Mouse (Mus musculus) small intestine, adult 2 months (tissue): ENCODE data around the gene Gpr31b. TPM values are rescaled to one million over a fixed set of nuclear protein-coding genes. Genes with fewer than 3 reads are reported as not detected.
"Not testable (repeated sequence)": the region's sequence is repeated elsewhere in the genome, so short reads cannot be mapped to it uniquely, and the experiment has no call there.

ENCODE experiments used
- H3K27ac ChIP-seq: fragments of 200-500 bp; 2 replicates; pipeline ENCODE4 v1.5.1; 2012; ENCODE audit warnings: low read depth, low read length, control low read depth, inconsistent platforms; ENCODE audit not compliant: insufficient read depth
- H3K27me3 ChIP-seq: fragments of 200-500 bp; 2 replicates; pipeline ENCODE4 v1.6.1; 2012; ENCODE audit warnings: mild to moderate bottlenecking, moderate library complexity, low read length, inconsistent platforms; ENCODE audit not compliant: control insufficient read depth, insufficient read depth
- H3K36me3 ChIP-seq: fragments of 200-500 bp; 2 replicates; pipeline ENCODE4 v1.6.1; 2012; ENCODE audit warnings: mild to moderate bottlenecking, low read length, control low read depth, inconsistent platforms; ENCODE audit not compliant: control insufficient read depth, insufficient read depth
- H3K4me1 ChIP-seq: fragments of 200-500 bp; 2 replicates; pipeline ENCODE4 v1.6.1; 2012; ENCODE audit warnings: low read length, inconsistent platforms, mixed read lengths; ENCODE audit not compliant: control insufficient read depth, insufficient read depth, insufficient read length
- H3K4me3 ChIP-seq: fragments of 200-500 bp; 2 replicates; pipeline ENCODE4 v1.5.1; 2012; ENCODE audit warnings: low read depth, mild to moderate bottlenecking, control low read depth, inconsistent platforms, low read length, moderate library complexity
- WGBS: fragments of 180-500 bp; shearing (Covaris S2); methylation state at CpG from one replicate; pipeline ENCODE4 v1.1.7; 2018; 5-methylcytosine and 5-hydroxymethylcytosine counted together
- polyA plus RNA-seq: library from polyadenylated mRNA; depleted of rRNA; stranded (reverse); fragments of >200 nt; gene quantifications from 2 replicates; pipeline ENCODE4 v1.2.3, GENCODE M21; 2012; rRNA removed

Gpr31b gene
- polyA plus RNA-seq: 0.76 and 1.1 TPM in 2 replicates

DNA sequence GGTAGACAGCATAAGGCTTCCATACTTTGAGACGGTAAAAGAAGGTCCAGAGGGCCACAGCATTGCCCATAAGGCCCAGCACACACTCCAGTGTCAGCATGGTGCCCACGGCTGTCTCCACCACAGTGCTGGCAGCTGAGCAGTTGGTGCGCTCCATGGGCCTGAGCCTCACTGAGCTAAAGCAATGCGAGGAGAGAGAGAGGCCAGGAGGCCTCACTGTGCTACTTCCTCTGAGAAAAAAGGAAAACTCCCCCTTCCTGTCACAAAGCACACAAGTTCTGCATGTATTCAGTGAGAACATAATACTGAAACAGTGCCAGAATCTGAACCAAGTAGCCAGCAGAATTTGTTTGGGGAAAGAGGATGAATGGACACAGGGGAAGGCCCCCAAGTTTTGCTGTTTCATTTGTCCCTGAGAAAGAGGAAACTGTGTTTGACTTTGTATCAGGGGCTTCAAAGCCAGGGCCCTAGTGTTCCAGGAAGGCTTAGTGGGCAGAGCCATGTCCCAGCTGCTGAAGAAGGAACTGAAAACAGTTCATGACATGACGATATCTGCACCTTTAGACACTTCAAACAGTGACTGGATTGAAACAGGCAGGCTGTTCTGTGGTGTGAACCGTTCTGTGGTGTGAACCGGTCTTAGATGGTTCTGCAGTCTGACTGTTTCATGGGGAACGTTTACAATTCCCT lies at the start of gene Gpr31b:
Gene Gpr31b (minus strand): TSS at position 173 of the 690 bp plus-strand sequence.
- H3K27me3 ChIP-seq, H3K27ac ChIP-seq, H3K4me1 ChIP-seq, H3K36me3 ChIP-seq, H3K4me3 ChIP-seq: not testable (repeated sequence)
- WGBS: 88% methylated on average over 3 of the region's 8 CpGs

DNA sequence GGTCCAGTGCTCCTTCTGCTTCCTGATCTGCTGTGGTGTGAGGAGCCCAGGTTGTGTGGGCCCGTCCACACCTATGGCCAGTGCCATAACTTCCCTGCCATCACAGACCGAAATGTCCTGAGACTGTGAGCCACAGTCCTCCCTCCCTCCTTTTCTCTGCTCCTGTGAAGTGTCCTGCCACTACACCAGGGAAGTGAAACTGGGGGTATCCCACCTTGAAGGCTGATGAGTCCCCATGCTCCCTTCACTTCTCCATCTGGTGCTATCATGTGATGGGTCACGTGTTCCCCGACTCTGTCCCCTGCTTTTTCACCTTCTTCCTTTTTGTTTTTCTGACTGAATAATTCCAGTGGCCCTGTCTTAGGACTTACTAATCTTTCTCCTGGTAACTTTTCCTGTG lies 40.9 kb upstream of the Gpr31b start:
- H3K27me3 ChIP-seq: not testable (repeated sequence)

GRCm38 (mm10) chr17:13092100-13092764 lies 40.1 kb upstream of the Gpr31b start:
- H3K4me3 ChIP-seq, H3K36me3 ChIP-seq, H3K27me3 ChIP-seq, H3K4me1 ChIP-seq, H3K27ac ChIP-seq: not testable (repeated sequence)
- WGBS: 73% methylated on average over 8 of the region's 8 CpGs

More for the DNA sequence above, 40.9 kb upstream of the Gpr31b start:
- not testable (repeated sequence) for H3K27ac ChIP-seq, H3K36me3 ChIP-seq, H3K4me3 ChIP-seq, H3K4me1 ChIP-seq
- WGBS: 80% methylated on average over 3 of the region's 4 CpGs

GRCm38 (mm10) chr17:13091510-13091909 lies 39.4 kb upstream of the Gpr31b start:
- 71% methylated on average over 1 of the region's 1 CpGs for WGBS
- H3K4me1 ChIP-seq, H3K27me3 ChIP-seq, H3K4me3 ChIP-seq, H3K27ac ChIP-seq, H3K36me3 ChIP-seq: not testable (repeated sequence)

DNA sequence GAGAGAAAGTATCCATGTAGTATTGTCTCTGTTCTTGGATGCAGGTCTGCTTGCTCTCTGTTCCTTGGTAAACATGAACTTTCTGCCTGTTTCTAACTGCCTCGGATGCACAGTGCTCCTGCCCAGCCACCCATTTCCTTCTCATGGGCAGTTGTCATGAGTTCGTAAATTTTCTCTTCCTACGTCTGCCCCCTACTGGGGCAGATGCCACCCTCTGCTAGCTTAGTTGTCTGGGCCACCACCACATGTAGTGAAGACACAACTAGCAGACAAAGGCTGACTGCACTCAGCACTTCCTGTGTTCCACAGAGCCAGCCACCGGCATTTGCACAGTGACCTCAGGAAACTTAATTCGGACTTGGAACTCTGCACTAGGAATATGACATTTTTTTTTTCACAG lies 17.1 kb upstream of the Gpr31b start:
- H3K27me3 ChIP-seq, H3K4me1 ChIP-seq, H3K4me3 ChIP-seq, H3K36me3 ChIP-seq, H3K27ac ChIP-seq: not testable (repeated sequence)
- 66% methylated on average over 4 of the region's 5 CpGs for WGBS

GRCm38 (mm10) chr17:13067864-13068385 lies 15.8 kb upstream of the Gpr31b start:
- not testable (repeated sequence) for H3K4me3 ChIP-seq, H3K27me3 ChIP-seq, H3K4me1 ChIP-seq, H3K27ac ChIP-seq, H3K36me3 ChIP-seq
- WGBS: 60% methylated on average over 1 of the region's 4 CpGs

DNA sequence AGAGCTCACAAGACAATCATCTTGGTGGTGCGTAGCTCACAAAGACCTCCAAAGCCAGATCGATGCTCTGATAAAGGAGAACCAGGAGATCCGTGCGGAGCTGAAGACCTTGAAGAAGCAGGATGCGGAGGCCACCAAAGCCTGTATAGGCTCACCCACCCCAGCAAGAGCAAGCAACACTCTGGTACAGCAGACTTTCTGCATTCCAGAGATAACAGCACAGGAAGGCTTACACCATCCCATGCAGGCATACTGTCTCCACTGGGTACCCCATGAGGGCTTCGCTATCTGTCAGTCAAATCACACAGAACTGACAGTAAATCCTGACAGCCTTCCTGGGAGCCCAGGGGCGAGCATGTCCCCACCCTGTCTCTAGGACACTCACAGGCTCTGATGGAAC lies 10.8 kb upstream of the Gpr31b start:
- WGBS: 78% methylated on average over 7 of the region's 7 CpGs
- H3K27me3 ChIP-seq, H3K27ac ChIP-seq, H3K4me3 ChIP-seq, H3K4me1 ChIP-seq, H3K36me3 ChIP-seq: not testable (repeated sequence)

GRCm38 (mm10) chr17:13060804-13061203 lies 8.7 kb upstream of the Gpr31b start, which contains the start of gene Tcp10b:
TSS of gene Tcp10b (plus strand) at chr17:13061104.
- not testable (repeated sequence) for H3K36me3 ChIP-seq, H3K4me3 ChIP-seq, H3K27ac ChIP-seq, H3K4me1 ChIP-seq, H3K27me3 ChIP-seq
- 86% methylated on average over 4 of the region's 4 CpGs for WGBS
